Mouse (Mus musculus) spleen, postnatal 10 days (tissue): ENCODE results near the gene Nme8.
A peak's percentile ranks its signal among the peaks of the same experiment; 100 is the strongest.

Experiments
- DNase-seq, 2 experiments: peaks; one replicate each; pipeline ENCODE4 v3.0.0; 2021 to 2022; ENCODE audit warnings: low spot score in 2 of 2

Gene Nme8

GRCm38 (mm10) chr13:19697790-19698189 lies at the start of gene Nme8:
Gene Nme8 (minus strand): TSS chr13:19697794.
- DNase-seq: no peak

GRCm38 (mm10) chr13:19745741-19746140 lies 48.1 kb upstream of the Nme8 start:
- DNase-seq: no peak

- DNase-seq: no peak
Measured at GRCm38 (mm10) chr13:19744536-19744935, 46.9 kb upstream of the Nme8 start.

- no peak for DNase-seq
Measured at GRCm38 (mm10) chr13:19734597-19734996, 37.0 kb upstream of the Nme8 start.

- DNase-seq: no peak
Measured at GRCm38 (mm10) chr13:19730826-19731225, 33.2 kb upstream of the Nme8 start.

DNA sequence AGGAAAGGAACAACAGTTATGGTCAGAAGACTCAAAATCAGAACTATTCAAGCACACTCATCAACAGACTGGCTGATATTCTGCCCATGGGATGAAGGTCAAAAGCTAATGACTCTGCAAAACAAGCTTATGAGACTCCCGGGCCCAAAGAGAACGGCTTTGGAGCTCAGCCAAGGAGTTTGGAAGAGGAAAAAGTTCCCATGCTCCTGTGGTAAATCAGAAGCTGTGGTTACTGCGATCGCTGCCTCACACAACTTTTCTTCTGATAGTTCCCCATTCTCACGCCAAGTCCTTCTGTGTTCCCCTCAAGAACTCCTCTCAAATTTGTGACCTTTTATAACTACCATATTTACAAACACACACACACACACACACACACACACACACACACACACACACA lies 21.4 kb upstream of the Nme8 start:
- no peak for DNase-seq

DNA sequence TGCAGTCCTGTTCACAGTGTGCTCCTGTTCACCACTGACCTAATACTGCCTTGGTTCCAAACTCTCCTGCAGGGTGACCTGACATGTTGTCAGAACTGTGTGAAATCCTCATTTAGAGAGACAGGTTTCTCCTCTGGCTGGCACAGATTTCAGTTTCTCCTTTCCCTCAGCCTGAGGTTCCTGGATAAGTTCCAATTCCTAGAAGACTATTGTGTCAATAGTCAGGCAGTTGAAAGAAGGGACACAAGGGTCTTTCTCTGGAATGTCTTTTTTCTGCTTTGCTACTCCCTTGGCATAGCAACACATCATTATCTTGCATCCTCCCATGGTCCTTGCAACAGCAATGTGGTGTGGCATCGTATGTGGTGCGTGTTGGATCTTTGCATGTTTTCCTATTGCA lies 19.6 kb upstream of the Nme8 start:
- DNase-seq: no peak

- no peak for DNase-seq
Measured at GRCm38 (mm10) chr13:19703806-19704205, 6.2 kb upstream of the Nme8 start.

DNA sequence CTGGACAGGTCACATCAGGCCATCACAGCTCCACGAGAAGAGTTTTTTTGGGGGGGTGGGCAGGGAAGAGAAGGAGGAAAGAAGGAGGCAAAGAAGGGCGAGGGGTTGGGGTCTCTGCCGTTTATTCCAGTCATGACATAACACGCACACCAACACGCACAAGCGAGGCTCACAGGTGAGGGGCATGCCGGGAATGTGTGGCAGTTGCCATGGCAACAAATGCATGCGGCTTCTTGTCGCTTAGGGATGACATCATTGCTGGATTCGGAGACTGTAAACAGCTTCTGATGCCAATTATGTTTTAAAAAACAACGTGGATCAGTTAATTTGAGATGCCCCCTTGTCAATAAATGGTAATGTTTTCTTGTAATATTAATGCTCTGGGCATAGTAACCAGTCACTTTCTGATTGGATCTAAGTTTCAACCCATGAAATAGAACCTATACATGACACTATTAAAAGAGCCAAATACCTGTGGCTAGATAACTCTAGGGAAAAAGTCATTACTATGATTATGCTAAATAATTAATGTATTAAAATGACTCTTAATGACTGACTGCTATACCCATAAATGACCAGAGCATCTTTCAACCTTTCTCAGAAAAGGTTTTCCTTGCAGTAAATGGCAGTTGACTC lies 4.0 kb upstream of the Nme8 start:
- no peak for DNase-seq

- no peak for DNase-seq
Measured at GRCm38 (mm10) chr13:19700733-19701442, 3.3 kb upstream of the Nme8 start.

DNA sequence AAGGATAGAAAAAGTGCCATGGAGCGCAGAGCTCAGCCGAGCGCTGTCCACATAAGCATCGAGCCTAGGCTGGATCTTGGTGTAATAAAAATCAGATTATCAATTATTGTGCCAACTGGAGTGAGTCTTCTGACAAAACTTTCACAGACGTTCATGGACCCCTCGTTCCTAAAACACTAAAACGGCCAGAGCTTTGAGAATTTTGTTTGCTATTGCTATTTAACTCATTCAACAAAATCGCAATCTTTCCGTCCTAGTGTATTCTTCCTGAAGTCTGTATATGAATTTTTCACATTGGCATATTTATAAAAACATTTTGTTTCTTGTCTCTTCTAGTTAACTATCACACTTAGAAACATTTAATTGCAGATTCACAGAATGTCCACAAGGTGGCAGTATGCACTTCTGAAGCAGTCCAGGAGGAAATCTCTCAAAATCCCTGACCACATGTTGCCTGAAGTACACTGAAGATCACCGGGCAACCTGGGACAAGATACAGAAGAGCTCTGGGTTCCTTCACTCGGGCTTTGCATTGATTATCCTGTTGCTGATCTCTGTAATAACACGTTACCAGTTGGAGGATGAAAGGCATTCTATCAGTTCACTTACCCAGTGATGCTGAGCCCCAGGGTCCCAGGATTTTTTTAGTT lies 1.1 kb upstream of the Nme8 start:
- no peak for DNase-seq

- DNase-seq: no peak
Measured at GRCm38 (mm10) chr13:19690417-19690816, 7.2 kb downstream of the Nme8 start.

DNA sequence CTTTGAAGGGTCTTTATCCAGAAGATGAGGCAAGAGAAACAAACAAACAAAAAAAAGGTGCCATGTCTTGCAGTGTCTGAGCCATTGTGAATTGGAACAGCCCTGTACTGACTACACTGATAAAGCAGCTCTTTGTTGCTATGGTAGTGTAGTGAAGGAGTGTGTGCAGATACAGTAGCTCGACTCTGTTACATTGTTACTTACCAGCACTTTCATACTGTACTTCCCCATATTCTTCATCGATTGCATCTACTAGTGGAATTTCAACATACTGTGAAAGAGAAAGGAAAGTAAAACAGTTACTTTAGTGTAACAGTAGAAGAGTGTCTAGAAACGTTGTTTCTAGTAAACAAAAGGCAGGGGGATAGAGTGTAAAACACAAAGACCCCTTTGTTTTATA lies 7.6 kb downstream of the Nme8 start:
- DNase-seq: no peak

GRCm38 (mm10) chr13:19684007-19684406 lies 13.6 kb downstream of the Nme8 start:
- DNase-seq: peak; percentile 23 to 58

DNA sequence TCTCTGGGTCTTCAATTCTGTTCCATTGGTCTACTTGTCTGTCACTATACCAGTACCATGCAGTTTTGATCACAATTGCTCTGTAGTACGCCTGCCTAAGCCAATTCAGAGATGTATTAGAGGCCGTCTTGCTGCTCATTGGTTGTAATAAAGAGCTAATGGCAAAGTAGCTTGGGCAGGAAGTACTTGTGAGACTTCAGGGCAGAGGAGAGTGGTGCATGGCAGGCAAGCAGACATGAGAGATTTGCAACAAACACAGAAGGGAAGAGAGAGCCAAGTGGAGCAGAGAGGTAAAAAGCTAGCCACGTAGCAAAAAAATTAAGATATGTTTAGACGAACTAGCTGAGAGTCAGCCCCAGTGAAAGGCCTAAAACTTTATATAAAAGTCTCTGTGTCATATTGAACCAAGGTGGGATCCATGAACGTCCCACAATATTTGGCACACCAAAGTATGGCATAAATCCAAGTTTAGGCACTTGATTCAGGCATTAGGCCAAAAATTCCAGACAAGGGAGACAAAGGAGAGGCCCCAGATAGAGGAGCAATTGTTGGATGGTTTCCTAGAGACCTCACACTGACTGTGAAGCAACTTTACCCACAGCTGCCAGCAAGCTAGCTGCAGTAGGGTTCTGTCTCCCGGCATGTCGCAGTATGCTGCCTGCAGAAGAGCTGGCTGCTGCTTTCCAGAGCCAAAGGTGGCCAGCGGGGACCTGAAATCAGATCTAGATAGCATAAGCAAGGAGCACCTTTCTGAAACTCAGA lies 14.5 kb downstream of the Nme8 start:
- no peak for DNase-seq

DNA sequence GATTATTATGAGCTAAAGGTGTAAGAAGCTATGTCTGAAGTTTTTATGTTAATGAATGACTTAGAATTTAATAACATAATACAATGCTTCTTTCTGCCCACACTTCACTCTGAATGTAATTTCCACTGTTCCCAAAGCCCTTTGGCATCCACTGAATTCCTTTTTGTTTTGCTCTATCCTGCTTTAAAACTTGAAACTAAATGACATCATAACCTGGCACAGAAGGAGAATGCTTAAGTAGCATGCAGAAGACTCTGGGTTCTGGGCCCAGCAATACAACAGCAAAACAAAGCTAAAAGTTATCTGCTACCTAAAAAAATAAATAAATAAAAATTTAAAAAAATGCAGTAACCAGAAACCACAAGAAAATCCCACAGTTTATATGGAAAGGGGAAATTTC lies 23.0 kb downstream of the Nme8 start:
- DNase-seq: no peak

DNA sequence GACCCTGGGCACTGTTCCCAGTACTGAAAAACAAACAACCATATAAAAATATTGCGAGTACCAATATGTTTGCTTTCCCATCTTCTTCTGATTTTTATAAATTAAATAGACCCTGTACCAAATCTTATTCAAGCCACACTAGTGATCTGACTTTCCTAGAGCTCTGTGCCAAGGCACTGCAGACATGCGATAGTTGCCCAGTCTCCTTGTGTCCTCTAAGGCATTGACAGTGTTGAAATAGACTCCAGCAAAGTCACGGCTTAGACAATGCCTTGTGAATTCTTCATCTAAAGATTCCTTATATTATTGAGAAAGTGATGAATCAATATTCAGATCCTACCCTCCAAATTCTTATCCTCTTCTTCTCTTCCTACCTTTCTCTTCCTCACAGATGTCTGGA lies 23.6 kb downstream of the Nme8 start:
- DNase-seq: no peak

DNA sequence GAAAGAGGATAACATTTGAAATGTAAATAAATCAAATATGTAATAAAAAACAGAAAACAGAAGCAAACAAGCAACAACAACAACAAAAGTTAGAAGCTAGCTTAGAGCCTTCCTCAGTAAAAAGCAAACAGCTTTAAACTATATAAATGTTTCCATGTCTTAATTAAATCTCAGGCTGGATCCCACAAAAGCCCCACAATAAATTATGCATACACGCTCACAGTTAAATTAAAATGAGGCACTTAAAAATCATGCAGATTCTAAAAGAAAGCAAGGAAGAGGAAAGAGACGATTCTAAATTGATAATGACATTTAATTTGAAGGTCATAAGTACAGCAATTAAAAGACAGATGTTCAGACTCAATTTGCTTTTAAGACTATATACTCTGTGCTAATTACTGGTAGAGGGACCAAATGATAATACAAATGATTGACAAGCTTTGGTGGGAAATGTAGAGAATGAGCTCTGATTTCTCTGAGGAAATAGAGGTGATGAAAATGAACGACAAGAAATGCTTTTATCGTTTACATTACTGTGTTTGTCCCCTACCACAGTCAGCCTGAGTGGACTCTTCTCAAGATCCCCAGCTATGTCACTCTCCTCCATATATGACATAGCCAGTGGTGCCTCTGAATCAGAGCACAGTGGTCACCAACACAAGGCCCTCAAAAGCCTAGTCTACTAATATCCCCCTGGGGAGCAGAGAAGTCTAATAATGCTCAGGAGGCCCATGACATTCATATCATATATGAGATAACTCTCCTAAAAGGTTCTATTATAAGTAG lies 29.0 kb downstream of the Nme8 start:
- DNase-seq: no peak

DNA sequence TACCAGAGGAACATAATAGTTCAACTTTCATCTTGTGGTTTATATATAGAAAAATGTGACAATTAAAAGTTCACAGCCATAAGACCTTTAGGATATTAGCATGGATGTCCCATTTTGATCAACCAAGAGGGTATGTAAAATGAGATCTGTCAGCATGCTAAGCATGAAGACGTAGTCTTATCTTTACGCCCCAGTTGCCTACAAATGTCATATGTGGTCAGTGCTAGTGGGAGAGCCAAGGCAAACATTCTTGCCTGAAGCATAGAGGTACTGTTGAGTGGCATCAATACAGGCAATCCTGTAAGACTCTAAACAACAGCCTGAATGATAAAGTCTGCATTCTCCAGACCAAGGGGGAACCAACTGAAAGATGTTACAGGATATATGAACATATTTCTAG lies 45.2 kb downstream of the Nme8 start:
- DNase-seq: no peak

GRCm38 (mm10) chr13:19649824-19650223 lies 47.8 kb downstream of the Nme8 start:
- peak in 1 of 2 experiments; percentile 51 for DNase-seq

- DNase-seq: no peak
Measured at GRCm38 (mm10) chr13:19644225-19644624, 53.4 kb downstream of the Nme8 start.

DNA sequence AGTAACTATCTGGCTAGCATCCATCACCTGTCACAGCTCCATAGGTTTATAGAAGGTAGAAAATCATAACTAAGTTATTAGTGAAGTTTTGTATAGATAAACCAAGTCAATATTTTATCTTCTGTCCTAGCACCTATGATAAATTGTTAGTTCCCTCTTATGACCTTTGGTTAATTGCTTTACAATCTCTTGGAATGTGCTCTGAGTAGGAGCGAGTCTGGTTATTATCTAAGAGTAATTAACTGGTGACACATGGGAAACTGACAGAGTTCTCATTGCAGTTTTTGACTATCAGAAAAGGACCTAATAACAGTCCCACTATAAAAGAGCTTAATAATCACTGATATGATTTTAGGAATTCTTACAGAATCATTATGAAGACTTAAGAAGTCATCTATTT lies 54.1 kb downstream of the Nme8 start:
- DNase-seq: no peak
